Mouse (Mus musculus): Measurements from ENCODE around the gene Klra7. TPM values are rescaled to one million over a fixed set of nuclear protein-coding genes. Genes with fewer than 3 reads are reported as not detected.
"Not testable (repeated sequence)": the region's sequence is repeated elsewhere in the genome, so short reads cannot be mapped to it uniquely, and the experiment has no call there.

The Klra7 gene
- polyA plus RNA-seq (2015; fragmentation: Nextera tagmentation; extraction: Ambion mirVana) = not detected in 2 replicates

- no peaks in the 10 kb centered on the region for H3K4me1 ChIP-seq (replicated peaks)
- H3K27ac ChIP-seq (replicated peaks) = no peak within 1 kb of the TSS
- H3K9me3 ChIP-seq (replicated peaks) = no peaks in the 10 kb centered on the region
- no peaks in the 10 kb centered on the region for H3K27me3 ChIP-seq
- H3K4me2 ChIP-seq = no peak within 1 kb of the TSS
- no peak within 1 kb of the TSS for H3K9ac ChIP-seq
- ATAC-seq (ENCODE audit: insufficient read depth) = no peak
- no peaks in the 10 kb centered on the region for H3K36me3 ChIP-seq (replicated peaks)
- no peak within 1 kb of the TSS for H3K4me3 ChIP-seq (replicated peaks)
These were observed at the start of gene Klra7 for GRCm38 (mm10) chr6:130233222-130233621. Klra7 (minus strand) TSS chr6:130233322.

GRCm38 (mm10) chr6:130281828-130282227, 48.7 kb upstream of the Klra7 start, which contains the start of gene Klra10:
Klra10 (minus strand) TSS chr6:130281928.
- not testable (repeated sequence) for H3K36me3 ChIP-seq (replicated peaks); H3K4me3 ChIP-seq (replicated peaks); H3K4me1 ChIP-seq (replicated peaks); ATAC-seq (ENCODE audit: insufficient read depth); H3K27ac ChIP-seq (replicated peaks); H3K9ac ChIP-seq; H3K27me3 ChIP-seq; H3K4me2 ChIP-seq; H3K9me3 ChIP-seq (replicated peaks)
- WGBS (ENCODE audit: insufficient replicate concordance) = 48% methylated on average over 1 of the region's 1 CpGs

GRCm38 (mm10) chr6:130255326-130255725, 22.2 kb upstream of the Klra7 start:
- H3K36me3 ChIP-seq (replicated peaks) = no peaks in the 10 kb centered on the region
- no peak for ATAC-seq (ENCODE audit: insufficient read depth)
- no peak overlapping the region for H3K4me3 ChIP-seq (replicated peaks)
- no peak overlapping the region for H3K4me2 ChIP-seq
- H3K9ac ChIP-seq = no peak overlapping the region
- no peaks in the 10 kb centered on the region for H3K4me1 ChIP-seq (replicated peaks)
- no peak overlapping the region for H3K27ac ChIP-seq (replicated peaks)
- no peaks in the 10 kb centered on the region for H3K9me3 ChIP-seq (replicated peaks)
- WGBS (ENCODE audit: insufficient replicate concordance) = 68% methylated on average over 2 of the region's 2 CpGs
- no peaks in the 10 kb centered on the region for H3K27me3 ChIP-seq

- 22% methylated on average over 2 of the region's 2 CpGs for WGBS (ENCODE audit: insufficient replicate concordance)
- Histone ChIP-seq H3K9ac (no peak overlapping the region), H3K4me1 (replicated peaks) (no peaks in the 10 kb centered on the region), H3K27me3 (no peaks in the 10 kb centered on the region), H3K36me3 (replicated peaks) (no peaks in the 10 kb centered on the region), H3K9me3 (replicated peaks) (no peaks in the 10 kb centered on the region), H3K4me3 (replicated peaks) (no peak overlapping the region), H3K4me2 (no peak overlapping the region), H3K27ac (replicated peaks) (no peak overlapping the region)
- no peak for ATAC-seq (ENCODE audit: insufficient read depth)
These were observed 4.4 kb upstream of the Klra7 start for GRCm38 (mm10) chr6:130237536-130237935.

- H3K4me2 ChIP-seq = no peak overlapping the region
- H3K4me1 ChIP-seq (replicated peaks) = no peaks in the 10 kb centered on the region
- no peaks in the 10 kb centered on the region for H3K27me3 ChIP-seq
- no peak overlapping the region for H3K9ac ChIP-seq
- no peak for ATAC-seq (ENCODE audit: insufficient read depth)
- H3K9me3 ChIP-seq (replicated peaks) = no peaks in the 10 kb centered on the region
- 27% methylated on average over 1 of the region's 1 CpGs for WGBS (ENCODE audit: insufficient replicate concordance)
- H3K36me3 ChIP-seq (replicated peaks) = no peaks in the 10 kb centered on the region
- H3K27ac ChIP-seq (replicated peaks) = no peak overlapping the region
- H3K4me3 ChIP-seq (replicated peaks) = no peak overlapping the region
These were observed 3.5 kb upstream of the Klra7 start for GRCm38 (mm10) chr6:130236635-130237034.

GRCm38 (mm10) chr6:130197453-130197852, 35.7 kb downstream of the Klra7 start:
- H3K27me3 ChIP-seq; H3K4me3 ChIP-seq (replicated peaks); H3K36me3 ChIP-seq (replicated peaks); H3K27ac ChIP-seq (replicated peaks); H3K4me1 ChIP-seq (replicated peaks); H3K9ac ChIP-seq; ATAC-seq (ENCODE audit: insufficient read depth); H3K9me3 ChIP-seq (replicated peaks); H3K4me2 ChIP-seq: not testable (repeated sequence)
- WGBS (ENCODE audit: insufficient replicate concordance) = 35% methylated on average over 1 of the region's 1 CpGs

GRCm38 (mm10) chr6:130193012-130193411, 40.1 kb downstream of the Klra7 start, which contains the start of gene Klra9:
Klra9 (minus strand) TSS chr6:130193112.
- not testable (repeated sequence) for H3K9ac ChIP-seq; H3K36me3 ChIP-seq (replicated peaks); H3K27ac ChIP-seq (replicated peaks); ATAC-seq (ENCODE audit: insufficient read depth); H3K4me3 ChIP-seq (replicated peaks); H3K27me3 ChIP-seq; H3K4me1 ChIP-seq (replicated peaks); H3K4me2 ChIP-seq; H3K9me3 ChIP-seq (replicated peaks)
- 30% methylated on average over 3 of the region's 3 CpGs for WGBS (ENCODE audit: insufficient replicate concordance)

Other genes starting within 250 kb of the Klra7 start
- gene Klra6, start 206.4 kb downstream of the Klra7 start, polyA plus RNA-seq (2015; fragmentation: Nextera tagmentation; extraction: Ambion mirVana) = not detected in 2 replicates
- gene Klra4, start 166.1 kb downstream of the Klra7 start, polyA plus RNA-seq (2015; fragmentation: Nextera tagmentation; extraction: Ambion mirVana) = not detected in 2 replicates
- gene Klra8, start 103.4 kb downstream of the Klra7 start, polyA plus RNA-seq (2015; fragmentation: Nextera tagmentation; extraction: Ambion mirVana) = not detected in 2 replicates
- not detected in 2 replicates for gene Klra9, start 40.2 kb downstream of the Klra7 start, polyA plus RNA-seq (2015; fragmentation: Nextera tagmentation; extraction: Ambion mirVana)
- gene Klra10, start 48.6 kb upstream of the Klra7 start, polyA plus RNA-seq (2015; fragmentation: Nextera tagmentation; extraction: Ambion mirVana) = not detected in 2 replicates
- not detected in 2 replicates for gene Klra3, start 104.3 kb upstream of the Klra7 start, polyA plus RNA-seq (2015; fragmentation: Nextera tagmentation; extraction: Ambion mirVana)
- gene Klra1, start 153.6 kb upstream of the Klra7 start, polyA plus RNA-seq (2015; fragmentation: Nextera tagmentation; extraction: Ambion mirVana) = not detected in 2 replicates

All from liver, embryonic 15.5 days (tissue).